Mouse (Mus musculus) frontal cortex, postnatal 36 days (tissue): Measurements from ENCODE around the gene Szt2.
A peak's percentile ranks its signal among the peaks of the same experiment; 100 is the strongest.

Experiments
- DNase-seq, 2 experiments: peaks; one replicate each; pipeline ENCODE4 v3.0.0; 2022; ENCODE audit warnings: low spot score in 2 of 2

The Szt2 gene

GRCm38 (mm10) chr4:118409142-118409900, at the start of gene Szt2, which contains the start of gene Med8:
Gene Szt2 (minus strand): TSS chr4:118409273.
Gene Med8 (plus strand): TSS chr4:118409337.
- DNase-seq, result peak; percentile 89 to 93

GRCm38 (mm10) chr4:118457345-118457975, 48.4 kb upstream of the Szt2 start, which contains the start of gene Mpl:
Gene Mpl (minus strand): TSS chr4:118457513.
- peak in 1 of 2 experiments; percentile 43 for DNase-seq

- no peak for DNase-seq
These were observed 37.5 kb upstream of the Szt2 start for GRCm38 (mm10) chr4:118446415-118447153.

GRCm38 (mm10) chr4:118445781-118446414, 36.8 kb upstream of the Szt2 start:
- DNase-seq, result no peak

- peak in 1 of 2 experiments; percentile 29 for DNase-seq
These were observed 36.0 kb upstream of the Szt2 start for GRCm38 (mm10) chr4:118445088-118445487.

GRCm38 (mm10) chr4:118437829-118438253, 28.8 kb upstream of the Szt2 start:
- DNase-seq, result no peak

GRCm38 (mm10) chr4:118436820-118437603, 27.9 kb upstream of the Szt2 start, which contains the start of gene Cdc20:
Gene Cdc20 (minus strand): TSS chr4:118437352.
- peak; percentile 77 to 91 for DNase-seq

GRCm38 (mm10) chr4:118432332-118432731, 23.3 kb upstream of the Szt2 start:
- no peak for DNase-seq

- DNase-seq, result no peak
These were observed 20.3 kb upstream of the Szt2 start for GRCm38 (mm10) chr4:118429215-118429895.

GRCm38 (mm10) chr4:118428531-118429214, 19.6 kb upstream of the Szt2 start:
- DNase-seq, result no peak

GRCm38 (mm10) chr4:118427768-118428451, 18.8 kb upstream of the Szt2 start, which contains the start of gene Elovl1:
Gene Elovl1 (plus strand): TSS chr4:118428093.
- peak; percentile 56 to 66 for DNase-seq

GRCm38 (mm10) chr4:118427415-118427767, 18.3 kb upstream of the Szt2 start:
- DNase-seq, result no peak

GRCm38 (mm10) chr4:118425374-118425773, 16.3 kb upstream of the Szt2 start:
- no peak for DNase-seq

GRCm38 (mm10) chr4:118424541-118425160, 15.6 kb upstream of the Szt2 start:
- DNase-seq, result no peak

- DNase-seq, result no peak
These were observed 12.3 kb upstream of the Szt2 start for GRCm38 (mm10) chr4:118421384-118421783.

- DNase-seq, result no peak
These were observed 8.2 kb upstream of the Szt2 start for GRCm38 (mm10) chr4:118417112-118417797.

- peak; percentile 20 to 29 for DNase-seq
These were observed 7.3 kb upstream of the Szt2 start for GRCm38 (mm10) chr4:118416329-118416728.

GRCm38 (mm10) chr4:118415779-118416178, 6.7 kb upstream of the Szt2 start:
- DNase-seq, result no peak
